Mouse (Mus musculus) bone marrow macrophage, adult 2 months (primary cell): ENCODE measurements around the gene Sf3b5.

Experiments used
- CTCF ChIP-seq: IDR thresholded peaks from 2 replicates; pipeline ENCODE4 v1.5.1; 2012; ENCODE audit warnings: low read depth, mild to moderate bottlenecking, low read length, moderate library complexity
- POLR2A ChIP-seq: IDR thresholded peaks from 2 replicates; pipeline ENCODE4 v1.6.1; 2012; ENCODE audit warnings: mild to moderate bottlenecking, low read depth, low read length, borderline replicate concordance

- TF ChIP-seq CTCF (no peak), POLR2A (no peak)
Measured at GRCm38 (mm10) chr10:13005043-13005442, at the start of gene Sf3b5.
